Mouse (Mus musculus) neural tube, embryonic 14.5 days (tissue): Measurements from ENCODE around the gene Btbd8. TPM values are rescaled to one million over a fixed set of nuclear protein-coding genes. Genes with fewer than 3 reads are reported as not detected.

ENCODE experiments used
- ATAC-seq: fragments of 200-750 bp; cut with Nextera tagmentation; 2 replicates; pipeline ENCODE4 v1.8.0; 2017; ENCODE audit warnings: low read depth, mild to moderate bottlenecking, moderate TSS enrichment, moderate library complexity
- H3K27ac ChIP-seq: fragments of 300-500 bp; sonication (generic); 2 replicates; pipeline ENCODE4 v1.5.1; 2014; ENCODE audit warnings: low read depth, mild to moderate bottlenecking, control low read depth, low read length, moderate library complexity, mixed read lengths
- H3K27me3 ChIP-seq: fragments of 300-500 bp; sonication (generic); 2 replicates; pipeline ENCODE4 v1.6.1; 2014; ENCODE audit warnings: low read length; ENCODE audit not compliant: control insufficient read depth, insufficient read depth
- H3K36me3 ChIP-seq: fragments of 300-500 bp; sonication (generic); 2 replicates; pipeline ENCODE4 v1.6.1; 2014; ENCODE audit warnings: low read length, mixed read lengths; ENCODE audit not compliant: control insufficient read depth, insufficient read depth
- H3K4me1 ChIP-seq: fragments of 300-500 bp; sonication (generic); 2 replicates; pipeline ENCODE4 v1.6.1; 2014; ENCODE audit warnings: low read length; ENCODE audit not compliant: control insufficient read depth, insufficient read depth
- H3K4me2 ChIP-seq: fragments of 300-500 bp; sonication (generic); 2 replicates; pipeline ENCODE4 v1.6.1; 2014; ENCODE audit warnings: mild to moderate bottlenecking, low read depth, low read length, control low read depth
- H3K4me3 ChIP-seq: fragments of 300-500 bp; sonication (generic); 2 replicates; pipeline ENCODE4 v1.5.1; 2014; ENCODE audit warnings: low read depth, low read length, control low read depth, mixed read lengths
- H3K9ac ChIP-seq: fragments of 300-500 bp; sonication (generic); replicated peaks from 2 replicates; pipeline ENCODE4 v1.6.1; 2014; ENCODE audit warnings: low read depth, mild to moderate bottlenecking, control low read depth, low read length, mixed read lengths
- H3K9me3 ChIP-seq: fragments of 300-500 bp; sonication (generic); 2 replicates; pipeline ENCODE4 v1.6.1; 2016; ENCODE audit warnings: low read length; ENCODE audit not compliant: control insufficient read depth
- WGBS: fragments of 180-500 bp; shearing (Covaris S2); extraction: QIAGEN DNeasy Blood & Tissue Kit; methylation state at CpG from one replicate; pipeline ENCODE4 v1.1.7; 2014; 5-methylcytosine and 5-hydroxymethylcytosine counted together
- polyA plus RNA-seq: library from polyadenylated mRNA; unstranded; fragments of >200 nt; fragmentation: Nextera tagmentation; extraction: Ambion mirVana; gene quantifications from 2 replicates; pipeline ENCODE4 v1.2.1, GENCODE M21; 2014

Btbd8 gene
- polyA plus RNA-seq, 1 experiment from 2014 or later: 21.2 TPM

- Histone ChIP-seq H3K4me3 (no peak overlapping the region), H3K9ac (no peak overlapping the region), H3K36me3 (no peaks in the 10 kb centered on the region), H3K4me1 (no peaks in the 10 kb centered on the region), H3K4me2 (no peak overlapping the region), H3K27me3 (no peaks in the 10 kb centered on the region), H3K9me3 (no peaks in the 10 kb centered on the region), H3K27ac (no peak overlapping the region)
- 88% methylated on average over 3 of the region's 3 CpGs for WGBS
- ATAC-seq: no peak
Observed at GRCm38 (mm10) chr5:107548444-107548843, 110.6 kb downstream of the Btbd8 start.

GRCm38 (mm10) chr5:107554336-107554735 lies 116.5 kb downstream of the Btbd8 start:
- H3K4me2 ChIP-seq: no peak overlapping the region
- H3K9me3 ChIP-seq: no peaks in the 10 kb centered on the region
- peaks cover 14% of the 10 kb centered on the region for H3K36me3 ChIP-seq
- 91% methylated on average over 5 of the region's 5 CpGs for WGBS
- H3K4me1 ChIP-seq: no peaks in the 10 kb centered on the region
- ATAC-seq: no peak
- no peak overlapping the region for H3K4me3 ChIP-seq
- no peak overlapping the region for H3K9ac ChIP-seq
- no peaks in the 10 kb centered on the region for H3K27me3 ChIP-seq
- no peak overlapping the region for H3K27ac ChIP-seq

GRCm38 (mm10) chr5:107556969-107557368 lies 119.2 kb downstream of the Btbd8 start:
- Histone ChIP-seq H3K27ac (no peak overlapping the region), H3K9ac (no peak overlapping the region), H3K4me2 (no peak overlapping the region), H3K27me3 (no peaks in the 10 kb centered on the region), H3K4me1 (no peaks in the 10 kb centered on the region), H3K9me3 (no peaks in the 10 kb centered on the region), H3K4me3 (no peak overlapping the region), H3K36me3 (peaks cover 15% of the 10 kb centered on the region)
- no peak for ATAC-seq
- WGBS: 93% methylated on average over 3 of the region's 3 CpGs

Other genes starting within 250 kb of the Btbd8 start
- gene Tgfbr3, start 148.4 kb upstream of the Btbd8 start, polyA plus RNA-seq: 2.6 and 8.8 TPM in 2 replicates
- 3.9 and 4.9 TPM in 2 replicates for gene Brdt, start 106.8 kb upstream of the Btbd8 start, polyA plus RNA-seq
- gene Ephx4, start 35.3 kb upstream of the Btbd8 start, polyA plus RNA-seq: 3.5 and 3.9 TPM in 2 replicates
- gene Lpcat2b, start 6.4 kb upstream of the Btbd8 start, polyA plus RNA-seq: 0.07 TPM in 1 of 2 replicates, not detected in the other
- 1.1 and 1.2 TPM in 2 replicates for gene Gm42669, start 69.6 kb downstream of the Btbd8 start, polyA plus RNA-seq
- gene 1700028K03Rik, start 96.7 kb downstream of the Btbd8 start, polyA plus RNA-seq: 0.35 and 0.58 TPM in 2 replicates
- gene Rpap2, start 159.4 kb downstream of the Btbd8 start, polyA plus RNA-seq: 26.1 and 29.2 TPM in 2 replicates
- 42.0 and 47.6 TPM in 2 replicates for gene Glmn, start 159.9 kb downstream of the Btbd8 start, polyA plus RNA-seq